Mouse (Mus musculus) CD4-positive, CD25-positive, alpha-beta regulatory T cell, adult 2 months (primary cell): ENCODE results near the gene Gm8237.
"Not testable (repeated sequence)": the region's sequence is repeated elsewhere in the genome, so short reads cannot be mapped to it uniquely, and the experiment has no call there.

Experiments
- DNase-seq: peaks from one replicate; pipeline ENCODE4 v3.0.0-alpha.2; 2012; ENCODE audit warnings: low read depth, low spot score

Gm8237 gene

GRCm38 (mm10) chr14:5880241-5880640 lies at the start of gene Gm8237:
TSS of gene Gm8237 (minus strand) at chr14:5880382.
- peak; percentile 12 for DNase-seq

DNA sequence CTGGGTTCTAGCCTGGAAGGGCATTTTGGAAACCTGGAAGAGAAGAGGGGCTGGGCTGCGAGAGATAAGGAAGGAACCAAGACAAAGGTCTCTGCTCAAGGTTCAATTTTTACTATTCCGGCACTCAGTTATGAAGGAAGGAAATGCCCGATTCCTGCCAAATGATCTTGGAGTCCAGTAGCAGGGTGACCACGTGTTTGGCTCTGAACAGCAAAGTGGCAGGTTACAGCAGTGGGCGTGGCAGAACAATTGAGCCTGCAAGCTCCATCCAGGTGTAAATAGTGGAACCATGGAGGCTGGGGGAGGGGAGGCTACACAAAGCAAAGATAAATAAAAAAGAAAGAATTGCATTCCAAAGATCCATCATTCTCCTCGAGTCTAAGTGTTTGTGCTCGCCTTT lies 43.1 kb upstream of the Gm8237 start:
- not testable (repeated sequence) for DNase-seq

GRCm38 (mm10) chr14:5918330-5918942 lies 38.3 kb upstream of the Gm8237 start:
- DNase-seq = not testable (repeated sequence)

GRCm38 (mm10) chr14:5913701-5914100 lies 33.5 kb upstream of the Gm8237 start:
- not testable (repeated sequence) for DNase-seq

GRCm38 (mm10) chr14:5879791-5880190 lies 391 bp downstream of the Gm8237 start:
- DNase-seq = peak; percentile 0

- peak; percentile 13 for DNase-seq
Observed at GRCm38 (mm10) chr14:5879136-5879535, 1.0 kb downstream of the Gm8237 start.

DNA sequence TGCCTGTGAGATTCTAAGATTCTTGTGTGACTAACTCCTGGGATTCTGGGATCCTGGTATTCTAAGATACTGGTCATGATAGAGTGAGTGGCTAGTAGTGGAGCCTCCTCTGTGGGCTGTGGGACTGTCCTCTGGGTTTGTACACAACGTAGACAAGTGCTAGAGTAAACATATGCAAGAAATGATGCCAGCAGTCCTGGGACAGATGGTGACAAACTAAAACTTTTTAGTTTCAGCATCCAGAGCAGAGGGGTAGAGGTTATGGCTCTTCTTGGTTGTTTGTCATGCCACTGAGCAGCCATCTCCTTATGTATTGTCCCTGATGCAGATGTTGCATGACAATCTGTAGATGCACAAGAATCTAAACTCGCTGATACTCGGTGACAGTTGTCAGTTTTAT lies 24.3 kb downstream of the Gm8237 start:
- DNase-seq = not testable (repeated sequence)

GRCm38 (mm10) chr14:5830229-5830628 lies 50.0 kb downstream of the Gm8237 start, which contains the start of gene Gm3424:
TSS of gene Gm3424 (minus strand) at chr14:5830329.
- DNase-seq = not testable (repeated sequence)

- DNase-seq = not testable (repeated sequence)
Observed at GRCm38 (mm10) chr14:5812699-5813356, 67.4 kb downstream of the Gm8237 start.
